Mouse (Mus musculus): Measurements from ENCODE around the gene Klra7. TPM values are rescaled to one million over a fixed set of nuclear protein-coding genes. Genes with fewer than 3 reads are reported as not detected.
"Not testable (repeated sequence)": the region's sequence is repeated elsewhere in the genome, so short reads cannot be mapped to it uniquely, and the experiment has no call there.

Klra7 gene
- not detected in 2 replicates for polyA plus RNA-seq (2016; fragmentation: Nextera tagmentation; extraction: Ambion mirVana)

- Histone ChIP-seq H3K4me1 (no peaks in the 10 kb centered on the region), H3K4me2 (no peak within 1 kb of the TSS), H3K27ac (no peak within 1 kb of the TSS), H3K9ac (no peak within 1 kb of the TSS), H3K36me3 (no peaks in the 10 kb centered on the region), H3K4me3 (no peak within 1 kb of the TSS), H3K27me3 (replicated peaks) (no peaks in the 10 kb centered on the region), H3K9me3 (replicated peaks) (no peaks in the 10 kb centered on the region)
- no peak for ATAC-seq
These were observed at the start of gene Klra7 for GRCm38 (mm10) chr6:130233222-130233621. Gene Klra7, minus strand, starts transcription at chr6:130233322.

- H3K27me3 ChIP-seq (replicated peaks); H3K27ac ChIP-seq; H3K36me3 ChIP-seq; H3K9me3 ChIP-seq (replicated peaks); H3K4me3 ChIP-seq; H3K9ac ChIP-seq; ATAC-seq; H3K4me2 ChIP-seq; H3K4me1 ChIP-seq: not testable (repeated sequence)
- WGBS (ENCODE audit: insufficient replicate concordance): 62% methylated on average over 1 of the region's 1 CpGs
These were observed 48.7 kb upstream of the Klra7 start, which contains the start of gene Klra10 for GRCm38 (mm10) chr6:130281828-130282227. Gene Klra10, minus strand, starts transcription at chr6:130281928.

- no peak overlapping the region for H3K27ac ChIP-seq
- no peaks in the 10 kb centered on the region for H3K27me3 ChIP-seq (replicated peaks)
- 69% methylated on average over 2 of the region's 2 CpGs for WGBS (ENCODE audit: insufficient replicate concordance)
- no peak overlapping the region for H3K4me3 ChIP-seq
- H3K9ac ChIP-seq: no peak overlapping the region
- no peak for ATAC-seq
- H3K4me1 ChIP-seq: no peaks in the 10 kb centered on the region
- H3K9me3 ChIP-seq (replicated peaks): 0 out of 2 replicates have a peak, but pooled peaks cover 9% of the 10 kb centered on the region
- H3K4me2 ChIP-seq: no peak overlapping the region
- no peaks in the 10 kb centered on the region for H3K36me3 ChIP-seq
These were observed 22.2 kb upstream of the Klra7 start for GRCm38 (mm10) chr6:130255326-130255725.

- no peak overlapping the region for H3K27ac ChIP-seq
These were observed 4.4 kb upstream of the Klra7 start for GRCm38 (mm10) chr6:130237536-130237935.

GRCm38 (mm10) chr6:130236635-130237034 lies 3.5 kb upstream of the Klra7 start:
- H3K9me3 ChIP-seq (replicated peaks): no peaks in the 10 kb centered on the region
- no peak overlapping the region for H3K4me2 ChIP-seq
- no peak for ATAC-seq
- no peak overlapping the region for H3K4me3 ChIP-seq
- H3K27ac ChIP-seq: no peak overlapping the region
- H3K4me1 ChIP-seq: no peaks in the 10 kb centered on the region
- WGBS (ENCODE audit: insufficient replicate concordance): 29% methylated on average over 1 of the region's 1 CpGs
- H3K36me3 ChIP-seq: no peaks in the 10 kb centered on the region
- H3K27me3 ChIP-seq (replicated peaks): no peaks in the 10 kb centered on the region
- H3K9ac ChIP-seq: no peak overlapping the region

More at GRCm38 (mm10) chr6:130237536-130237935, 4.4 kb upstream of the Klra7 start:
- ATAC-seq: no peak
- no peaks in the 10 kb centered on the region for H3K27me3 ChIP-seq (replicated peaks)
- no peak overlapping the region for H3K9ac ChIP-seq
- WGBS (ENCODE audit: insufficient replicate concordance): 57% methylated on average over 2 of the region's 2 CpGs
- H3K4me3 ChIP-seq: no peak overlapping the region
- no peaks in the 10 kb centered on the region for H3K9me3 ChIP-seq (replicated peaks)
- no peak overlapping the region for H3K4me2 ChIP-seq
- no peaks in the 10 kb centered on the region for H3K36me3 ChIP-seq
- H3K4me1 ChIP-seq: no peaks in the 10 kb centered on the region

- not testable (repeated sequence) for ATAC-seq, H3K36me3 ChIP-seq
- 20% methylated on average over 1 of the region's 1 CpGs for WGBS (ENCODE audit: insufficient replicate concordance)
These were observed 35.7 kb downstream of the Klra7 start for GRCm38 (mm10) chr6:130197453-130197852.

GRCm38 (mm10) chr6:130193012-130193411 lies 40.1 kb downstream of the Klra7 start, which contains the start of gene Klra9:
Gene Klra9, minus strand, starts transcription at chr6:130193112.
- H3K27me3 ChIP-seq (replicated peaks); H3K4me2 ChIP-seq; ATAC-seq; H3K9me3 ChIP-seq (replicated peaks); H3K9ac ChIP-seq; H3K36me3 ChIP-seq; H3K27ac ChIP-seq; H3K4me1 ChIP-seq; H3K4me3 ChIP-seq: not testable (repeated sequence)
- 43% methylated on average over 3 of the region's 3 CpGs for WGBS (ENCODE audit: insufficient replicate concordance)

More at GRCm38 (mm10) chr6:130197453-130197852, 35.7 kb downstream of the Klra7 start:
- not testable (repeated sequence) for H3K27me3 ChIP-seq (replicated peaks); H3K4me3 ChIP-seq; H3K4me2 ChIP-seq; H3K4me1 ChIP-seq; H3K9ac ChIP-seq; H3K27ac ChIP-seq; H3K9me3 ChIP-seq (replicated peaks)

Other genes starting within 250 kb of the Klra7 start
- gene Klra6, start 206.4 kb downstream of the Klra7 start, polyA plus RNA-seq (2016; fragmentation: Nextera tagmentation; extraction: Ambion mirVana): not detected in 2 replicates
- gene Klra4, start 166.1 kb downstream of the Klra7 start, polyA plus RNA-seq (2016; fragmentation: Nextera tagmentation; extraction: Ambion mirVana): not detected in 2 replicates
- gene Klra8, start 103.4 kb downstream of the Klra7 start, polyA plus RNA-seq (2016; fragmentation: Nextera tagmentation; extraction: Ambion mirVana): not detected in 2 replicates
- gene Klra9, start 40.2 kb downstream of the Klra7 start, polyA plus RNA-seq (2016; fragmentation: Nextera tagmentation; extraction: Ambion mirVana): not detected in 2 replicates
- gene Klra10, start 48.6 kb upstream of the Klra7 start, polyA plus RNA-seq (2016; fragmentation: Nextera tagmentation; extraction: Ambion mirVana): not detected in 2 replicates
- not detected in 2 replicates for gene Klra3, start 104.3 kb upstream of the Klra7 start, polyA plus RNA-seq (2016; fragmentation: Nextera tagmentation; extraction: Ambion mirVana)
- not detected in 2 replicates for gene Klra1, start 153.6 kb upstream of the Klra7 start, polyA plus RNA-seq (2016; fragmentation: Nextera tagmentation; extraction: Ambion mirVana)